Mouse (Mus musculus): ENCODE measurements around the gene Dhx16.
"Not testable (repeated sequence)": the region's sequence is repeated elsewhere in the genome, so short reads cannot be mapped to it uniquely, and the experiment has no call there.

The Dhx16 gene

GRCm38 (mm10) chr17:35879245-35880057 is at the start of gene Dhx16:
Dhx16 (plus strand) TSS chr17:35879819.
- DNase-seq = peak; percentile 97

DNA sequence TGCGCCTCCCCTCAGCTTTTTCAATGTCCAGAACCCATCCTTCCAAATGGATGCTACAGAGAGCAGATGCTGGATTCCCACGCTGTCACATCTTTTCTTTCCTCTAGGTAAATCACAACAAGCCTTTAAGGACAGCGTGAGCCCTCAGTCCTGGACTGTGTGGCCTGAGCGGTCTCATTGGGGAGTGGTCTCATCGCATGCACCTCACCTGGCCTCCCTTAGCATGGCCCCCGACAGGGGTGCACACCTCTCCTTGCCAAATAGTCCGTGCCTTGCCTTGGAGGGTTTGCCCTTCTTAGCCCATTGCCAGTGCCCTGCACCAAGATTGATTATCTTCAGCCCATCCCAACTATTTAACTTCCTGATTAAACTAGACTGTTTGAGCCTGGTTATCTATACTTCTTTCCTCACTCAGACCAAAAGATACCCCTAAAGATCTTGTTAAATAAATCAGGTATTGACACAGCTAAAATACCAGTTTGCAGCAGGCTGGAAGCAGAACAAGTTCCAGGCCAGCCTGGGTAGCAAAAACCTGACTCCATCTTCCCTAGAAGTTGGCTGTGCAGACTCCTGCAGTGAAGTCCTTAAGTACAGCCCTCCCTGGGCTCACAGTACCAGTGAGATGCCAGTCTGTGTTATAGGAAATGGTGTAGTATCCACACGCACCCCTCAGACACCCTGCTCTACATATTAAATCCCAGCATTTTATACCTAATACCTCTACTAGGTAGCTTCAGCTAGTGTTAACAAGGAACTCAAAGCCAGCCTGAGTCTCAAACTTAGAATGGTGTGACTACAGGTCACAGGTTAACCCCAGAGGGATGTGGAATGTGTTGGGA is 47.0 kb upstream of the Dhx16 start:
- no peak for DNase-seq

DNA sequence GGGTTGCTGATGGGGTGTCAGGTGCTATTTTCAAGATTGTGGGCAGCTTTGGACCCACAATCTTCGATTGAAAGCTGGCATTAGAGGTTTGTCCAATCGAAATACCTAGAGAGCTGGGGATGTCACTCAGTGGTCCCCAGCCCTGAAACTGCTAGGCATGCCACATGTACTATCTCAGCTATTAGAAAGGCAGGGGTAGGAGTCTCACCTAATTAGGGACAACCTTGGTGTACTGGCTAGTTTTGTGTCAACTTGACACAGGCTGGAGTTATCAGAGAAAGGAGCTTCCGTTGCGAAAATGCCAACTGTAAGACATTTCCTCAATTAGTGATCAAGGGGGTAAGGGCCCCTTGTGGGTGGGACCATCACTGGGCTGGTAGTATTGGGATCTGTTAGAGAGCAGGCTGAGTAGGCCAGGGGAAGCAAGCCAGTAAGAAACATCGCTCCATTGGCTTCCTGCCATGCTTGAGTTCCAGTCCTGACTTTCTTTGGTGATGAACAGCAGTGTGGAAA is 46.3 kb upstream of the Dhx16 start:
- DNase-seq = no peak

DNA sequence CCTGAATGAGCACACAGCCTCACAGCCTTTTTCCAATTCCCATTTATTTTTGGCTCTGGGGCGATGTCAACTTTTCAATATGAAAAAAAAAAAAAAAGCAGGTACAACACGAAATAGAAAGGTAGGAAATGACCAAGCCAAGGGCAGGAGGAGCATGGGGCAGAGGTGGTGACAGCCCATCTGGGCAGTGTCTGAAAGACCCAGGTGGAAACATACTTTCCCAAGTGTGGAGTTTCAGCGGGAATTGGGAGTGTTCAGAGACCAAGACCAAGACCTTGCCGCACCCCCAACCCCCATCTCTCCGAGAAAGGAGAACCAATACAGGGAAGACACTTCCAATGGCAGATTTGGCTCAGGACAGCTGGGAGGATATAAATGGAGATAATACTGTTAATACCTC is 45.7 kb upstream of the Dhx16 start:
- DNase-seq = no peak

- DNase-seq = no peak
Observed at GRCm38 (mm10) chr17:35834696-35835422, 44.8 kb upstream of the Dhx16 start.

- DNase-seq = no peak
Observed at GRCm38 (mm10) chr17:35835424-35836140, 44.0 kb upstream of the Dhx16 start.

GRCm38 (mm10) chr17:35836178-35836965 is 43.2 kb upstream of the Dhx16 start:
- peak; percentile 92 for DNase-seq

DNA sequence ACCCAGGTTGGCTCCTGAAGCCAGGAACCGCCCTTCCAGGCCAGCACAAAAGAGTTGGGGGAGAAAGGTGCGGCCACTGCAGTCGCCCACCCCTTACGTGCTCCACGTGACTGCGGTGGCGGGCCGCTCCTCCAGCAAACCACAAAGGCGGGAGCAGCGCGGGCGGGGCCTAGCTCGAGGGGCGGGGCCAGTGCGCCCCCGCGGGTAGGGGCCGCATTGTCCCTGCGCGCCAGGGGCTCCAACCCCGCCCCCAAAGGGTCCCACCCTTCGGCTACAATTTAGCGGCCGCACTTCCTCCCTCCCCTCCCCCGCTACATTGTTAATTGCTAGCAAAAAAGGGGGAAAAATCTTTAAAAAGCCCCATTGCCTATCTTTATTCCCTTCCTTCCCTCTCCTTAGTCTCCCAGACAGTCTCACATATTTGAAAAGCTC is 42.6 kb upstream of the Dhx16 start:
- DNase-seq = peak; percentile 88

DNA sequence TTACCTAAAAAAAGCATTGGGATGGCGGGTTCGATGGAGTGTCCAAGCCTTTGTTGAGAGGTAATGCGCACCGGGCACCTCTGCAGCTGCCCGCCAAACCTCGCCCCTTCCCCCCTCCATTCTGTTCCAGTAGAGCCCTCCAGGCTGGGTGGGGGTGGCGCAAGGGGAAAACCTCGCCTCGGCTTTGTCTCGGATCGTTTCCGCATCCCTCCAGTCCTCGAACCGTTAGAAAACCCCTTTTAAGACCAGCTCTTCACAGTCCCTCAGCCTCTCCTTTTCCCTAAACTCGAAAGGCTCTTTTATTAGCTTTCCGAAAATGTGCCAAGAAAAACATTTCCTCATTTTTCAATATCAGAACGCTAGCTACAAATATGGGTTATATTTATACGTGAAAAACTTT is 42.1 kb upstream of the Dhx16 start:
- peak; percentile 67 for DNase-seq

DNA sequence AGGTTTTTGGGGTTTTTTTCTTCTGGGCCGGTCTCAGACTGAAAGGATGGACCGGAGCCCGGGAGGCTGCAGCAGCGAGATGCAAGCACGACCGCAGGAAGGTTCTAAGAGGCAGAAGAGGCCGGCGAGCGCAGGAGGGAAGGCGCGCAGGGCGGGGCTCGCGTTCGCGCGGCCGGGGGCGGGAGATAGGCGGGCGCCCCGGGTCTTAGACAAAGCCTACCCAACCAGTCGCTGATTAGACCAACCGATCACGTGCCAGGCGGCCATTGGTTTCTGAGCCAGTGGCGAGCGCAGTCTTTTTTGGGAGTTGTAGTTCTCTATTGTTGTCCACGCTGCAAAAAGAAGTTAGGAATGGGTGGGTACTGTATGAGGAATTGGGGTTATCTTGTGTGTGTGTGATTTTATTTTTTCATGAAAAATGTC is 41.5 kb upstream of the Dhx16 start, which contains the start of gene Tubb5:
Gene Tubb5 (minus strand): TSS at position 185 of the 423 bp plus-strand sequence.
- DNase-seq = peak; percentile 96

GRCm38 (mm10) chr17:35838570-35838969 is 41.0 kb upstream of the Dhx16 start:
- no peak for DNase-seq

DNA sequence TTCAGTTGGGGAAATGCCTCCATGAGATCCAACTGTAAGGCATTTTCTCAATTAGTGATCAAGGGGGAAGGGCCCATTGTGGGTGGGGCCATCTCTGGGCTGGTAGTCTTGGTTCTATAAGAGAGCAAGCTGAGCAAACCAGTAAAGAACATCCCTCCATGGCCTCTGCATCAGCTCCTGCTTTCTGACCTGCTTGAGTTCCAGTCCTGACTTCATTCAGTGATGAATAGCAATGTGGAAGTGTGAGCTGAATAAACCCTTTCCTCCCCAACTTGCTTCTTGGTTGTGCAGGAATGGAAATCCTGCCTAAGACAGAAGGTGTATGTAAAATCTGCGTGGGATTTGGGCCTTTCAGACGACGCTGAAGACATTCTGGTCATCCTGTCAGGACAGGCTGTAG is 40.6 kb upstream of the Dhx16 start:
- not testable (repeated sequence) for DNase-seq

DNA sequence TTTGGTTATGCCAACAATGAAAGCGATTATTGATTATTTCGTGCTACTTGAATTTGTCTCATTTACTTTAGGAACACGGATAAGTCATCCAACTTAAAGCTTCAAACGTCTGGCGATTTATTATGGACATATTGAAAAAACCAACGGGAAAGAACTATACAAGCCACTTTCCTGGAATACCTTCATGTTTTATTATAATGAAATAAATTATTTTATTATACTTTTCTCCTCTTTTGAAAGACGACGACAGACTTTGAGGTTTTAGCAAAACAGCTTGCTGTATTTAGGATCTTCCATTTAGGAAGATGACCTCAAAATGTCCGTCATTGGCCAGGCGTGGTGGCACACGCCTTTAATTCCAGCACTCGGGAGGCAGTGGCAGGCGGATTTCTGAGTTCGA is 39.1 kb upstream of the Dhx16 start:
- no peak for DNase-seq

GRCm38 (mm10) chr17:35841076-35841950 is 38.3 kb upstream of the Dhx16 start, which contains the start of gene Mdc1:
Mdc1 (plus strand) TSS chr17:35841515.
- peak; percentile 99 for DNase-seq

DNA sequence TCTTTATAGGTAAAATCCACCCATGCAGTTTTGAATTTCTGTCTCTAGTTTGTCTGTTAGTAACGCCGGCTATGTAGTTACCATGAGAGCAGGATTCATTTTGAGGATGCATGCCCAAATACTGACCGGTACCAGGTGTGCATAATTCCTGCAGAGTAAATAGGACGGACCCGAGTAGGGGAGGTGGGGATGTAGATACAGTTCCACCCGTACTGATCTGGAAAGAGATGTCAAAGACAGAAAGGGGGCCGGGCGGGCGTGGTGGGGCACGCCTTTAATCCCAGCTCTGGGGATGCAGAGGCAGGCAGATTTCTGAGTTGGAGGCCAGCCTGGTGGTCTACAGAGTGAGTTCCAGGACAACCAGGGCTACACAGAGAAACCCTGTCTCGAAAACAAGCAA is 37.6 kb upstream of the Dhx16 start:
- no peak for DNase-seq

- DNase-seq = no peak
Observed at GRCm38 (mm10) chr17:35843514-35843913, 36.1 kb upstream of the Dhx16 start.

DNA sequence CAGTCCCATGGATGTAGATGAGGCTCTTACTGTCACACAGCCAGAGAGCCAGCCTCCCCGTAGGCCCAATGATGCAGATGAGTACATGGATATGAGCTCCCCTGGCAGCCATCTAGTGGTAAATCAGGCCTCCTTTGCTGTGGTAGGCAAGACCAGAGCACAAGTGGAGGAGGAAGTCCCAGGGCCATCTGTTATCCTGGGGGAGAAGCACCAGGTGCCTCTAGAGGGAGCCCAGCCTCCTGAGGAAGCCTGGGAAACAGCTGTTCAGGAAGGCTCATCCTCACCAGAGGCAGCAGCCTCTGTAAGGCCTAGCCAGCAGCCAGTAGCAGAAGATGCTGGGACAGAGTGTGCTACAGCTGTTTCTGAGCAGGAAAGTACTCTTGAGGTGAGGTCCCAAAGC is 31.5 kb upstream of the Dhx16 start:
- DNase-seq = no peak

- no peak for DNase-seq
Observed at GRCm38 (mm10) chr17:35850974-35851373, 28.6 kb upstream of the Dhx16 start.

GRCm38 (mm10) chr17:35859371-35859770 is 20.2 kb upstream of the Dhx16 start:
- no peak for DNase-seq

DNA sequence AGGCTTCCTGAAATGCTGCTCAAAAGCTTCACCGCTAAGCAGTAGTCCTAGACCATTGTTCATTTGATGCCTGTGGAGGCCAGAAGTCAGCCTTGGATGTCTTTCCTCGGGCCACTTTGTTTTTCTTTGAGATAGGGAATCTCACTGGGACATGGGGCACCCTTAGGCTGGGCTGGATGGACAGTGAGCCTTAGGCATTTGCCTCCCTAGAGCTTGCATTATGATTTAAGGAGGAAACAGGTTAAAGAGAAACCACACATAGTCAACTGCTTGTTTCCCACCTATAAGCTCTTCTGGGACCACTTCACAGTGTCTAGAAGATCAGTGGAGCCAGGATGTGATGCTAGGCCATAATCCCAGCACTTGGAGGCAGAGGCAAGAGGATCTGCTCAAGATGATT is 19.8 kb upstream of the Dhx16 start:
- no peak for DNase-seq
